Mouse (Mus musculus): Measurements from ENCODE around the gene Racgap1. TPM values are rescaled to one million over a fixed set of nuclear protein-coding genes. Genes with fewer than 3 reads are reported as not detected.

Gene Racgap1
- polyA plus RNA-seq, 1 experiment from 2014 or later: 214 TPM

GRCm38 (mm10) chr15:99592177-99592576 lies 59.3 kb downstream of the Racgap1 start:
- H3K36me3 ChIP-seq (ENCODE audit: control insufficient read depth, insufficient read depth, low read length): no peaks in the 10 kb centered on the region
- no peak overlapping the region for H3K9ac ChIP-seq (ENCODE audit: low read length)
- H3K27me3 ChIP-seq (ENCODE audit: control insufficient read depth, insufficient read depth, low read length): peaks cover 70% of the 10 kb centered on the region
- H3K27ac ChIP-seq (ENCODE audit: low read depth, low read length): no peak overlapping the region
- peaks cover 5% of the 10 kb centered on the region; the same call in 1 of the 2 replicates for H3K4me1 ChIP-seq (ENCODE audit: control insufficient read depth, insufficient read depth, low read length)
- no peak for ATAC-seq (ENCODE audit: low FRiP score)
- 80% methylated on average over 8 of the region's 8 CpGs for WGBS
- no peak overlapping the region for H3K4me3 ChIP-seq (ENCODE audit: low read depth, low read length)
- H3K4me2 ChIP-seq: no peak overlapping the region
- H3K9me3 ChIP-seq (ENCODE audit: control insufficient read depth, low read length): no peaks in the 10 kb centered on the region
- no peak for DNase-seq (ENCODE audit: low spot score, missing footprints)

- Histone ChIP-seq H3K27me3 (ENCODE audit: control insufficient read depth, insufficient read depth, low read length) (peaks cover 82% of the 10 kb centered on the region), H3K4me1 (ENCODE audit: control insufficient read depth, insufficient read depth, low read length) (peaks cover 5% of the 10 kb centered on the region; the same call in 1 of the 2 replicates), H3K27ac (ENCODE audit: low read depth, low read length) (no peak within 1 kb of the TSS), H3K4me3 (ENCODE audit: low read depth, low read length) (peak within 1 kb of the TSS; percentile 37), H3K9ac (ENCODE audit: low read length) (peak within 1 kb of the TSS; percentile 27), H3K9me3 (ENCODE audit: control insufficient read depth, low read length) (no peaks in the 10 kb centered on the region), H3K36me3 (ENCODE audit: control insufficient read depth, insufficient read depth, low read length) (no peaks in the 10 kb centered on the region), H3K4me2 (peak within 1 kb of the TSS; percentile 46)
- DNase-seq (ENCODE audit: low spot score, missing footprints) (peak; percentile 91), ATAC-seq (ENCODE audit: low FRiP score) (peak; percentile 75)
- 2% methylated on average over 57 of the region's 83 CpGs for WGBS
Measured at GRCm38 (mm10) chr15:99590429-99591084, 60.9 kb downstream of the Racgap1 start, which contains the start of gene Aqp5. Aqp5 (plus strand) TSS chr15:99590782.

- Histone ChIP-seq H3K4me3 (ENCODE audit: low read depth, low read length) (no peak overlapping the region), H3K27ac (ENCODE audit: low read depth, low read length) (no peak overlapping the region), H3K27me3 (ENCODE audit: control insufficient read depth, insufficient read depth, low read length) (peaks cover 88% of the 10 kb centered on the region), H3K4me1 (ENCODE audit: control insufficient read depth, insufficient read depth, low read length) (peaks cover 10% of the 10 kb centered on the region), H3K9ac (ENCODE audit: low read length) (no peak overlapping the region), H3K9me3 (ENCODE audit: control insufficient read depth, low read length) (no peaks in the 10 kb centered on the region), H3K4me2 (no peak overlapping the region), H3K36me3 (ENCODE audit: control insufficient read depth, insufficient read depth, low read length) (no peaks in the 10 kb centered on the region)
- ATAC-seq (ENCODE audit: low FRiP score) (no peak), DNase-seq (ENCODE audit: low spot score, missing footprints) (no peak)
- WGBS: 20% methylated on average over 7 of the region's 7 CpGs
Measured at GRCm38 (mm10) chr15:99589704-99590103, 61.8 kb downstream of the Racgap1 start.

GRCm38 (mm10) chr15:99589237-99589636 lies 62.2 kb downstream of the Racgap1 start:
- WGBS: 3% methylated on average over 9 of the region's 9 CpGs
- DNase-seq (ENCODE audit: low spot score, missing footprints) (no peak), ATAC-seq (ENCODE audit: low FRiP score) (no peak)

GRCm38 (mm10) chr15:99586525-99586924 lies 64.9 kb downstream of the Racgap1 start:
- H3K36me3 ChIP-seq (ENCODE audit: control insufficient read depth, insufficient read depth, low read length): no peaks in the 10 kb centered on the region
- no peak for DNase-seq (ENCODE audit: low spot score, missing footprints)
- H3K4me1 ChIP-seq (ENCODE audit: control insufficient read depth, insufficient read depth, low read length): peaks cover 19% of the 10 kb centered on the region
- ATAC-seq (ENCODE audit: low FRiP score): no peak
- H3K27me3 ChIP-seq (ENCODE audit: control insufficient read depth, insufficient read depth, low read length): peaks cover 91% of the 10 kb centered on the region
- H3K9ac ChIP-seq (ENCODE audit: low read length): no peak overlapping the region
- no peak overlapping the region for H3K4me2 ChIP-seq
- H3K4me3 ChIP-seq (ENCODE audit: low read depth, low read length): no peak overlapping the region
- H3K27ac ChIP-seq (ENCODE audit: low read depth, low read length): no peak overlapping the region
- no peaks in the 10 kb centered on the region for H3K9me3 ChIP-seq (ENCODE audit: control insufficient read depth, low read length)
- 87% methylated on average over 3 of the region's 3 CpGs for WGBS

More at GRCm38 (mm10) chr15:99589237-99589636, 62.2 kb downstream of the Racgap1 start:
- peaks cover 15% of the 10 kb centered on the region for H3K4me1 ChIP-seq (ENCODE audit: control insufficient read depth, insufficient read depth, low read length)
- no peak overlapping the region for H3K4me3 ChIP-seq (ENCODE audit: low read depth, low read length)
- H3K4me2 ChIP-seq: no peak overlapping the region
- H3K9me3 ChIP-seq (ENCODE audit: control insufficient read depth, low read length): no peaks in the 10 kb centered on the region
- no peak overlapping the region for H3K27ac ChIP-seq (ENCODE audit: low read depth, low read length)
- H3K27me3 ChIP-seq (ENCODE audit: control insufficient read depth, insufficient read depth, low read length): peaks cover 93% of the 10 kb centered on the region
- H3K36me3 ChIP-seq (ENCODE audit: control insufficient read depth, insufficient read depth, low read length): no peaks in the 10 kb centered on the region
- H3K9ac ChIP-seq (ENCODE audit: low read length): no peak overlapping the region

GRCm38 (mm10) chr15:99585741-99586140 lies 65.7 kb downstream of the Racgap1 start:
- Histone ChIP-seq H3K27ac (ENCODE audit: low read depth, low read length) (no peak overlapping the region), H3K36me3 (ENCODE audit: control insufficient read depth, insufficient read depth, low read length) (no peaks in the 10 kb centered on the region), H3K27me3 (ENCODE audit: control insufficient read depth, insufficient read depth, low read length) (peaks cover 88% of the 10 kb centered on the region), H3K4me3 (ENCODE audit: low read depth, low read length) (no peak overlapping the region), H3K9ac (ENCODE audit: low read length) (no peak overlapping the region), H3K4me2 (no peak overlapping the region), H3K9me3 (ENCODE audit: control insufficient read depth, low read length) (no peaks in the 10 kb centered on the region), H3K4me1 (ENCODE audit: control insufficient read depth, insufficient read depth, low read length) (peaks cover 17% of the 10 kb centered on the region)
- no peak for ATAC-seq (ENCODE audit: low FRiP score)
- DNase-seq (ENCODE audit: low spot score, missing footprints): no peak
- WGBS: 54% methylated on average over 6 of the region's 6 CpGs

GRCm38 (mm10) chr15:99584407-99585202 lies 66.9 kb downstream of the Racgap1 start:
- peaks cover 13% of the 10 kb centered on the region for H3K4me1 ChIP-seq (ENCODE audit: control insufficient read depth, insufficient read depth, low read length)
- peak overlapping the region; percentile 28; the same call in 1 of the 2 replicates for H3K4me3 ChIP-seq (ENCODE audit: low read depth, low read length)
- peak; percentile 93 for DNase-seq (ENCODE audit: low spot score, missing footprints)
- peaks cover 77% of the 10 kb centered on the region for H3K27me3 ChIP-seq (ENCODE audit: control insufficient read depth, insufficient read depth, low read length)
- no peaks in the 10 kb centered on the region for H3K36me3 ChIP-seq (ENCODE audit: control insufficient read depth, insufficient read depth, low read length)
- peak; percentile 42; the same call in 1 of the 2 replicates for ATAC-seq (ENCODE audit: low FRiP score)
- under 1% methylated on average over 24 of the region's 24 CpGs for WGBS
- H3K4me2 ChIP-seq: peak overlapping the region; percentile 51
- no peaks in the 10 kb centered on the region for H3K9me3 ChIP-seq (ENCODE audit: control insufficient read depth, low read length)
- H3K27ac ChIP-seq (ENCODE audit: low read depth, low read length): no peak overlapping the region
- H3K9ac ChIP-seq (ENCODE audit: low read length): peak overlapping the region; percentile 51; the same call in 1 of the 2 replicates

- 2% methylated on average over 46 of the region's 54 CpGs for WGBS
- DNase-seq (ENCODE audit: low spot score, missing footprints): peak; percentile 95
- Histone ChIP-seq H3K9me3 (ENCODE audit: control insufficient read depth, low read length) (no peaks in the 10 kb centered on the region), H3K4me2 (peak overlapping the region; percentile 51), H3K27me3 (ENCODE audit: control insufficient read depth, insufficient read depth, low read length) (peaks cover 68% of the 10 kb centered on the region), H3K4me1 (ENCODE audit: control insufficient read depth, insufficient read depth, low read length) (peaks cover 13% of the 10 kb centered on the region), H3K27ac (ENCODE audit: low read depth, low read length) (no peak overlapping the region), H3K36me3 (ENCODE audit: control insufficient read depth, insufficient read depth, low read length) (no peaks in the 10 kb centered on the region), H3K4me3 (ENCODE audit: low read depth, low read length) (peak overlapping the region; percentile 28), H3K9ac (ENCODE audit: low read length) (peak overlapping the region; percentile 51)
- peak; percentile 55 for ATAC-seq (ENCODE audit: low FRiP score)
Measured at GRCm38 (mm10) chr15:99583463-99584344, 67.8 kb downstream of the Racgap1 start.

Measured in midbrain, embryonic 11.5 days (tissue).